Mouse (Mus musculus) ES-E14 (cell line): ENCODE data around the gene Mrps36.

Experiments
- MAFK ChIP-seq: IDR thresholded peaks from 2 replicates; pipeline ENCODE4 v1.6.1; 2014; ENCODE audit warnings: mild to moderate bottlenecking, low read depth, low read length, inconsistent platforms; ENCODE audit not compliant: insufficient read depth
- ZC3H11A ChIP-seq: IDR thresholded peaks from 2 replicates; pipeline ENCODE4 v1.6.1; 2012; ENCODE audit warnings: low read depth, mild to moderate bottlenecking, inconsistent platforms, low read length, borderline replicate concordance

DNA sequence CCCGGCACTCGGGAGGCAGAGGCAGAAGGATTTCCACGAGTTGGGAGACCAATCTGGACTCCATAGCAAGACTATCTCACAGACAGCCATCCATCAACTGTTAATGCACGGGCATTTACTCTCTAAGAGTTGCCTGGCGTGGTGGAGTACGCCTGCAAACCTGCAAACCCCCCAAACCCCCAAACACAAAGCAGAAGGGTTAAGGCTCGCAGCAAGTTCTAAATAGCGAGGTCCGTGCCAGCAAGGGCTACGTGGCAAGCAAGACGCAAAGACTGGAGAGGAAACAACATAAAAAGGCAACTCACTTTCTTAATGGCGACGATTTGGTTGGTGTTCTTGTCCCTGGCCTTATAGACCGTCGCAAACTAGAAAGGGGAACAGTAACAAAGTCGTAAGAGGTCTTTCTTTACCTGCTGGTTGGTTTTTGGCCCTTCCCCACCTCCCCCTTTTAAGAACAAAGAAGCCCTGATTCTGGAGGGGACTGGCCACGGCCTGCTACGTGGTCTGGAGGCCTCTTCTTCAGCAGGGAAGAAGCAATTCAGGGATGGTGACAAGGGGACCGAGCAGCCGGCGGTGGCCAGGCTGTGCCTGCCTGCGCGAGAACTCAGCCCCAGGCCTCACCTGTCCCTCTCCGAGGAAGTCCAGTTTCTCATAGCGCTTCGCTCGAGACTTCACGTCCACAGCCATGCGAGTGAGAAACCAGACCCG, 14.2 kb downstream of the Mrps36 start:
- no peak for TF ChIP-seq ZC3H11A
- no peak for TF ChIP-seq MAFK
